Mouse (Mus musculus): Measurements from ENCODE around the gene Nodal.

Nodal gene

DNA sequence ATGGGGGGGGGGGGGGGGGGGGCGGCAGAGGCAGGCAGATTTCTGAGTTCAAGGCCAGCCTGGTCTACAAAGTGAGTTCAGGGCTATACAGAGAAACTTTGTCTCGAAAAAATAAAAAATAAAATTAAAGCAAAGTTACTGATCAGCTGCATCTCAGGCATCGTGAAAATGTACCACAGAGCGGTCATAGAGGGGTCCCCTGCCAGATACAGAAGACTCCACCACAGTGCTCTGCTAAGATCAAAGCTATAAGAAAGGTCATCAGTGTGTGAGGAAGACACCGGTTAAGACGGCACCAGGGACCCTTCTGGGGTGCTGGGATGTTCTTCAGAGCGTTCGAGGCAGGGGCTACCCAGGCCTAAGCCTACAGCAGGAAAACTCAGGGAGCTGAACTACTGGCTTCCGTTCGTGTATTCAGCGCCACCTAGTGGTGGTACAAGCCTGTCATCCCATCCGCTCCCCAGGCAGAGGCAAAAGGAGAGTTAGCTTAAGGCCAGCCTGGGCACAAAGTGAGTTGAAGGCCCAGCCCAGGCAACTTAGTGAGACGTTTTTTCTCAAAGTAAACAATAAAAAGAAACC lies 18.5 kb upstream of the Nodal start:
- peak; percentile 74 for DNase-seq (ENCODE audit: low spot score)

- no peak for DNase-seq (ENCODE audit: low spot score)
These were observed 17.4 kb upstream of the Nodal start for GRCm38 (mm10) chr10:61400407-61400806.

- no peak for DNase-seq (ENCODE audit: low spot score)
These were observed 15.3 kb upstream of the Nodal start for GRCm38 (mm10) chr10:61402480-61402879.

GRCm38 (mm10) chr10:61402911-61403310 lies 14.9 kb upstream of the Nodal start:
- no peak for DNase-seq (ENCODE audit: low spot score)

- no peak for DNase-seq (ENCODE audit: low spot score)
These were observed 11.8 kb upstream of the Nodal start for GRCm38 (mm10) chr10:61405958-61406357.

DNA sequence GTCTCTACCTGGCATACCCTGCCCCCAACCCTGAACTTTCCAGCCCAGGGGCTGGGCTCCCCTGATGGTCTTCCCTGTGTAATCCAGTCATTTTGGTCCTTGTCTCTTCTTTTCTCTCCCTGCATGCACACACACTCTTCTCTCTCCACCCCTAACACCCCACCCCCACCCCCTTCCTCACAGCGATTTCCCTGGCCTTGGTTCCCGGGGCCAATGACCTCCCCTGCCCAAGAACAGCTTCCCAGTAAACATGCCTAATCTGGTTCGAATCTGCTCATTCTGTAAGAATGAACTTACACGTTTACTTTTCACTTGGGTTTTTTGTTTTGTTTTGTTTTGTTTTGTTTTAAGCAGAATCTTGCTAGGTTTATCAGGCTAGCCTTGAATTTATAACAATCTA lies 8.0 kb upstream of the Nodal start:
- no peak for DNase-seq (ENCODE audit: low spot score)

DNA sequence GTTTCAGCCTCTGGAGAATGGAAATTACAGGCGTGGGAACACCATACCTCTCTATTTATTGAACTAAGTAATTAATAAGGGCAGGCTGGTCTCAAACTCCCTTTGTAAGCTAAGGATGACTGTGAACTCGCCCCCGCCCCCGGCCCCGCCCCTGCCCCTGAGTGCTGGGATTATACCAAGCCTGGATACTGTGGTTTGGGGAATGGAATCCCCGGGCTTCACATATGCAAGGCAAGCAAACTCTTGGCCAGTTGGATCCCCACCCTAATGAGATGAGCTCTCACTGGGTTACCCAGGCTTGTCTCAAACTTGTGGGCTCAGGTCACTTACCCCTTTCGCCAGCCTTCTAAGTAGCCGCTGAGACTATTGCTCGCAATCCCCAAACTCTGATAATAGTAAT lies 7.6 kb upstream of the Nodal start:
- no peak for DNase-seq (ENCODE audit: low spot score)

DNA sequence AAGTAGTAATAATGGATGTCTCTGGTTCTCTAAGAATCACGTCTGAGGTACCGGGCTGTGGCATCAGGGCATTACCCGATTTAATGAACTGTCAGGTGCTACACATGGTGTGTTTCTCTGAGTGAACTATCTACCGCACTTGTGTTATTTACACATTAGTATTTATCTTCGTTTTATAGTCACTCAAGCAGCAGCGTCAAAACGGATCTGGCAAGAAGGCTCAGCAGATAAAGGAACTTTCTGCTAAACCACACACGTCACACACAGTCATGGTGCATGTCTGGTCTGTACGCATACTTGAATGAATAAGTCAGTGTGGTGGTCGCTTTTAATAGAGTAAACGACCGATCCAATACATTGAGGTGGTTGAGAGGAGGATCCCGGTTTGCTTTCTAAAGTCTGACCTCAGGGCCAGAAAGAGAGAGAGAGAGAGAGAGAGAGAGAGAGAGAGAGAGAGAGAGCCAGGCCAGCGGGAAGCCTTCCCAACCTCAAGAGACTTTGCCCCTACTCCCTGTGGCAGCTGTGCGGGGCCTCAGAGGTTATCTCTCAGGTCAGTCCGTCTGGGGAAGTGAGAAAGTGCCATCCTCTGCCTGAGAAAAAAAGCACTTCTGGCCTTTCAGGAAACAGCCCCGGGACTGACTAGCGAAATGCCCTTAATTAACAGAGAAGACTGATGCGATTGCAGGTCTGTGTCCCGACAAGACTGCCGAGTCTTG lies 4.7 kb upstream of the Nodal start:
- DNase-seq (ENCODE audit: low spot score): no peak

GRCm38 (mm10) chr10:61415240-61415639 lies 2.5 kb upstream of the Nodal start:
- no peak for DNase-seq (ENCODE audit: low spot score)

- DNase-seq (ENCODE audit: low spot score): no peak
These were observed 1.9 kb upstream of the Nodal start for GRCm38 (mm10) chr10:61415890-61416289.

- DNase-seq (ENCODE audit: low spot score): no peak
These were observed 1.2 kb upstream of the Nodal start for GRCm38 (mm10) chr10:61416561-61416960.

GRCm38 (mm10) chr10:61417046-61417445 lies 726 bp upstream of the Nodal start:
- no peak for DNase-seq (ENCODE audit: low spot score)

- DNase-seq (ENCODE audit: low spot score): no peak
These were observed 544 bp downstream of the Nodal start for GRCm38 (mm10) chr10:61418131-61418900.

DNA sequence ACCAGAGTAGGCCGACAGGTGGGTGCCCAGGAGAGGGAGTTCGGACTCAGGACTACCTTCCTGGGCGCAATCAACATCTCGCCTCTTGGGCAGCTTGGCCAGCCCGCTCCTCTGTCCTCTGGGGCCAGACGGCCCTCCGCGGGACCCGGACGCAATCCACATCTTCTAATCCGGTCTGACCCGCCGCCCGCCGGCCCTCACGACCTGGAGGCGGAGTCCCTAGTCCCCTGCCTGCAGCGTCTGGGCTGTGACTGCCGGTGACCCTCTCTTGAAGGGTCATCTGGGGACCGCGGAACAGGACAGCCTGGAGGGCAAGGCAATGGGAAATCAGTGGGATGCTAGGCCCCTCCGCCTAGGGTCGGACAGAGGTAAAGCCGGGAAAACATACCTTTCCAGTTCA lies 1.4 kb downstream of the Nodal start:
- no peak for DNase-seq (ENCODE audit: low spot score)

DNA sequence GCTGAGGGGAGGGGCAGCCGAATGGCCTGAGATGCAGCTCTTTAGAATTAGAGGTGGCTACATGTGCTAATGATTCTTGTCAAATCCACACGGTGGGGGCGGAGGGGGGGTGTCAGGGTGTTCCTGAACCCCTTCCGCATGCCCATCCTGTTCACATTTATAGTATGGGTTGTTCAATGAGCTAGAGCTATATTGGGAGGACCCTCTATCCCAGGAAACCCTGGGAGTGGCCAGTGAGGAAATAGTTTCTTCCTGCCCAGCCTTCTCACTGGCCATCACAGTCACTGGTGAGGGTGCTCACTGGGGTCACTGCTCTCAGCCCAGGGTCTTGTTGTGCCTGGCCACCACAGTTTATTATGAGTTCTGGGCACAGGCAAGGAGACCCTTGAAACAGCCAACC lies 2.2 kb downstream of the Nodal start:
- no peak for DNase-seq (ENCODE audit: low spot score)

DNA sequence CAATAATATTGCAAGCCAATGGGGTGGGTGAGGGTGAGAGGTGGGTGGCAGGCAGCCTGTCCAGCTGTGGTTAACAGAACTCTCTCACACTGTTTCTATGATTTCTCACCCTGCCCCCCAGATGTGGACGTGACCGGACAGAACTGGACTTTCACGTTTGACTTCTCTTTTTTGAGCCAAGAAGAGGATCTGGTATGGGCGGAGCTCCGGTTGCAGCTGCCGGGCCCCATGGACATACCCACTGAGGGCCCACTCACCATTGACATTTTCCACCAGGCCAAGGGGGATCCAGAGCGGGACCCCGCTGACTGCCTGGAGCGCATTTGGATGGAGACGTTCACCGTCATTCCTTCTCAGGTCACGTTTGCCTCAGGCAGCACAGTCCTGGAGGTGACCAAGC lies 5.1 kb downstream of the Nodal start:
- no peak for DNase-seq (ENCODE audit: low spot score)

DNA sequence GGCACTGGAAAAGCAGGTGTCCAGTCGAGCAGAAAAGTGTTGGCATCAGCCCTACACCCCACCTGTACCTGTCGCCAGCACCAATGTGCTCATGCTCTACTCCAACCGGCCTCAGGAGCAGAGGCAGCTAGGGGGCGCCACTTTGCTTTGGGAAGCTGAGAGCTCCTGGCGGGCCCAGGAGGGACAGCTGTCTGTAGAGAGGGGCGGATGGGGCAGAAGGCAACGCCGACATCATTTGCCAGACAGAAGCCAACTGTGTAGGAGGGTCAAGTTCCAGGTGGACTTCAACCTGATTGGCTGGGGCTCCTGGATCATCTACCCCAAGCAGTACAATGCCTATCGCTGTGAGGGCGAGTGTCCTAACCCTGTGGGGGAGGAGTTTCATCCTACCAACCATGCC lies 5.5 kb downstream of the Nodal start:
- DNase-seq (ENCODE audit: low spot score): peak; percentile 62

DNA sequence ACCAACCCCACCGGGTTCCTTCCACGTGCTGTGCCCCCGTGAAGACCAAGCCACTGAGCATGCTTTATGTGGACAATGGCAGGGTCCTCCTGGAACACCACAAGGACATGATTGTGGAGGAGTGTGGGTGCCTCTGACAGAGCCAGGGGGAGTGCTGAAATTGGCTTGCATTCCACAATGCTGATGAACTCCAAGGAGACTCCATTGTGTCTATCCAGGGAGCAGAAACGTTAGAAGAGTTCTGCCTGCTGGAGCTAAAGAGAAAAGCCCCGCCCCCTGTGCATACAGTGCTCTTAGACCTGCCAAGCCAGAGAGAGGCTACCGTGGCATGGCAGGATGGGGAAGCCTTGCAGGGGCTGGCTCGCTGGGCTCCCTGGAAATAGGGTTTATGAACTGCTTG lies 6.7 kb downstream of the Nodal start:
- DNase-seq (ENCODE audit: low spot score): no peak

GRCm38 (mm10) chr10:61425047-61425446 lies 7.3 kb downstream of the Nodal start:
- no peak for DNase-seq (ENCODE audit: low spot score)

GRCm38 (mm10) chr10:61426251-61426757 lies 8.5 kb downstream of the Nodal start:
- DNase-seq (ENCODE audit: low spot score): no peak

DNA sequence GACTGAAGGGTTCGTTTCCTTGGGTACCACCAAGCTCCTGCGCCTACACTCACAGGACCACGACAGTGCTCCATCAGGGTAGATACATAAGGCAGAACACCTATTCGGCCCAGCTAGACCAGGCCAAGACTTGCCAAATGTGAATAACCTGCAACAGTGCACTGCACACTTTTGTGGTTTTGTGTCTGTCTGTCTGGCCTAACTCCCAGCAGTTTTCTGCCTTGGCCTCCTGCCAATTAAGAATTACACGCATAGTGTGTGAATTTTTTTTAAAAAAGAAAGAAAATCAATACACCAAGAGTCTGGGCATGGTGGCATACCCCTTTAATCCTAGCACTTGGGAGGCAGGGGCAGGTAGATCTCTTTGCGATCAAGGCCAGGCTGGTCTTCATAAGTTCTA lies 10.2 kb downstream of the Nodal start:
- no peak for DNase-seq (ENCODE audit: low spot score)

DNA sequence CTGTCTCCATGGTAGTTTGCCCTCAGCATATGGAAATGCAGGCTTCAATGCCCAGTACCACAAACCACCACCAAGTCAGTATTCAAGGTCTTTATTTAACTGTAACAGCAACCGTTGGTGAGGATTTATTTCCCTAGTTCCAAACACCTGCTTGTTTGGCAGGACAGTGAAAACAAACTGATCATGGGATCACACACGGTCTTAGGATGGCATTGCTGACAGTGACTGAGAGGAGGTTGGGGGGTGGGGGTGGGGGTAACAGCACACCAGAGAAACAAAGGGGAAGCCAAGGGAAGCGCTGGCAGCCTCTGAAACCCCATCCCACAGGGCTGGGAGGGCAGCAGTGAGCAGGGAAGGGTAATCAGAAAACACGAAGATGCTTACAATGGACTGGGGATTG lies 10.6 kb downstream of the Nodal start:
- DNase-seq (ENCODE audit: low spot score): no peak

- no peak for DNase-seq (ENCODE audit: low spot score)
These were observed 11.3 kb downstream of the Nodal start for GRCm38 (mm10) chr10:61429043-61429442.
